ENCODE assay signal across 17 mouse cellular contexts in genomic region chr14:48141694-48142093, GRCm38 (mm10).
"Had no signal": no experiment of that assay in that cellular context is flagged by ENCODE, and none has a peak within 500 bp of the region (broad histone marks: within the 10 kb centered on the region; RNA-seq: fewer than 3 reads in every experiment).

No protein-coding gene starts in this region.

- DNase-seq: lung, adult 18-20 months; lung, embryonic 14.5 days; lung, postnatal 10 days; midbrain, embryonic 14.5 days; retina, postnatal 1 day; right cerebral cortex, adult 18-20 months; right cerebral cortex, postnatal 25 days; right cerebral cortex, postnatal 4 days; spleen, adult 18-20 months; thymus, adult 18-20 months; thymus, postnatal 14 days; thymus, postnatal 36 days had no signal

- H3K27me3 ChIP-seq: midbrain, embryonic 12.5 days; neural tube, embryonic 13.5 days; neural tube, embryonic 15.5 days had no signal

- H3K27ac ChIP-seq: midbrain, embryonic 12.5 days; neural tube, embryonic 13.5 days; neural tube, embryonic 15.5 days had no signal

- H3K4me3 ChIP-seq: midbrain, embryonic 12.5 days; myocyte; neural tube, embryonic 13.5 days; neural tube, embryonic 15.5 days had no signal

- H3K9ac ChIP-seq: lung, embryonic 14.5 days; midbrain, embryonic 12.5 days; neural tube, embryonic 13.5 days; neural tube, embryonic 15.5 days had no signal

- H3K4me2 ChIP-seq: lung, embryonic 14.5 days; midbrain, embryonic 12.5 days; neural tube, embryonic 13.5 days; neural tube, embryonic 15.5 days had no signal

- H3K9me3 ChIP-seq: midbrain, embryonic 12.5 days; neural tube, embryonic 13.5 days; neural tube, embryonic 15.5 days had no signal

- H3K36me3 ChIP-seq: midbrain, embryonic 12.5 days; neural tube, embryonic 13.5 days; neural tube, embryonic 15.5 days had no signal

- ATAC-seq: midbrain, embryonic 16.5 days had no signal
